Mouse (Mus musculus): ENCODE data around the gene Tle3.

DNA sequence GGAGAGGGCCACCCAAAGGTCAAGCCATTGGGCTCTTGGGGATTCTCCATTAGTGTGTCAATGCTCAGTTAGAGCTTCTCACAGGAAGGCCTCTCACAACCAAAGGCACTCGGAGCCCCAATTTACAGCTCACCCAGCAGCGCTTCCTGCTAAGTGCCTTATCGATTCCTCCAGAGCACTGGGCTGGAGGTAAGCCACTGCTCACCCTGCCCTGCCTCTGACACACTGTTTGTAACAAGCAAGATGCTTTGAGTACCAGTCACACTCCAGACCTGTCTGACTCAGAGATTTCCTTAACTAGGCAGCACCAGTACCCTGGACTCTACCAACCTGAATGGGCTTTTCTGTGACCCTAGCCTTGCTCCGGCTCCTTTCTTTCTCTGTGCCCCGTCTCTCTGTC is 44.0 kb upstream of the Tle3 start:
- no peak for TF ChIP-seq CTCF (IDR thresholded peaks at IDR 0.05; ENCODE audit: low read depth)
- no peak for TF ChIP-seq EP300 (optimal IDR thresholded peaks at IDR 0.05)
